Mouse (Mus musculus) CD4-positive helper T cell, adult 2 months (primary cell): ENCODE measurements around the gene Necab2.

Source experiments
- DNase-seq: peaks from one replicate; pipeline ENCODE4 v3.0.0-alpha.2; 2012; ENCODE audit warnings: low read depth, missing footprints, low spot score

Gene Necab2

GRCm38 (mm10) chr8:119520102-119520501 is 73.6 kb downstream of the Necab2 start:
- no peak for DNase-seq
